Mouse (Mus musculus) mature B cell (primary cell): ENCODE data around the gene Prima1.

Experiments
- in situ Hi-C: fragments of 300-500 bp; cut with MboI; formaldehyde crosslinking; loops from 2 replicates; pipeline ENCODE4 v1.14.3; 2019

Prima1 gene

DNA sequence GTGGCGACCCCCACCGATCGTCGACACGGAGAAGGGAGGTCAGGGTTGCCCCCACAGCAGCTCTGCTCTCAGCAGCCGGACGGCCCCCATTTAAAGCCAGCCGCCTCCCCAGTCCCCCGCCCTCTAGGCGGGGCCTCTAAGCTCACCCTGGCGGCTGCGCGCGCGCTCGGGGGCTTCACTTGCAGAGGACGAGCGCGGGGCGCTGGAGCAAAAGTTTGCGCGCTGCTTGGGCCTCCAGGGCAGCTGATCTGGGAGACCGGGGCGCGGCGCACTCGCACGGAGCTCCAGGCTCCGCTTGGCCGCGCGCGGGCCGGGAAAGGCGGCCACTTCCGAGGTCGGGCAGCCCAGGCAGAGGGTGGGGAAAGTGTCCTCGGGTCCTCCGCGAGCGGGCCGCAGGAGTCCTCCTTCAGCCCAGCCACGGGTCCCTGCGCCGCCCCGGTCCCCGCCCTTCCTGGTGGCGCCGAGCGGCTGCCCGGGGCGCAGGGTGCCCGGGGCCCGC is at the start of gene Prima1:
Prima1 (minus strand) TSS at position 68 of the 499 bp plus-strand sequence.
- in situ Hi-C loops: no loop called here

DNA sequence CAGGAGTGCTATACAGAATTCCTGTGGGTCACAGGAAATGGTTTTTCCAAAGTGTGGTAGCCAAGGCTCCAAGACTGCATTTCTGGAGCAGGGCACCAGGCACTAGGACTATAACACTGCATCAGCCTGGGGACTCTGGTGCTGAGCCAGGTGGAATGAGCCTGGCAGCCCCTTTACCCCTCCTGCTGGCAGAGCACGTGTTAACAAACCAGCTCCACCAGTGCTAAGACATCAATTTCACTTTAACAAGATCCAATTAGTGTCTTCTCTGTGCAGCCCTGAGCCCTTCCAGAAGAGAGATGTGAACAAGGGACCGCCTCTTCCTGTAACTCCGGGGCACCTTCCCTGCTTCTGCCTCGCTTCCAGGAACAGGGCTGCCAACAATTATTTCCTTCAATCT is 45.3 kb upstream of the Prima1 start:
- in situ Hi-C loops: no loop called here

DNA sequence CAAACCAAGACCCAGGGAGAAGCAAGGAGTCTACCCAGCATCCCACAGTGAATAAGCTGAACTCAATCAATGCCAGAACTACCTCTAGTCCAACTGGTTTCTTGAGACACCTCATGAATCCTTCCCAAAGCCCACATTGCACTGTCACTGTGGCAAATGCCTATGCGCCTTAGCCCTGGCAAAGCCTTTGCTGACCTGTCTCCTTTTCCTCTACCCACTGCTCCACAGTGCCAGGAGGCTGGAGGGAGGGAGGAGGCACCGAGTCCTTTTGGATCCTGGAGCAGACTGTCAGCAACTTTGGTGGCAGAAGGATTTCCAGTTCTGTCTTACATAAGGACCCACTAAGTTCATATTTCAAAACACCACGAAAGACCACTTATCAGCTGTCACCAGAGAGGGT is 41.5 kb upstream of the Prima1 start:
- in situ Hi-C loops: no loop called here

DNA sequence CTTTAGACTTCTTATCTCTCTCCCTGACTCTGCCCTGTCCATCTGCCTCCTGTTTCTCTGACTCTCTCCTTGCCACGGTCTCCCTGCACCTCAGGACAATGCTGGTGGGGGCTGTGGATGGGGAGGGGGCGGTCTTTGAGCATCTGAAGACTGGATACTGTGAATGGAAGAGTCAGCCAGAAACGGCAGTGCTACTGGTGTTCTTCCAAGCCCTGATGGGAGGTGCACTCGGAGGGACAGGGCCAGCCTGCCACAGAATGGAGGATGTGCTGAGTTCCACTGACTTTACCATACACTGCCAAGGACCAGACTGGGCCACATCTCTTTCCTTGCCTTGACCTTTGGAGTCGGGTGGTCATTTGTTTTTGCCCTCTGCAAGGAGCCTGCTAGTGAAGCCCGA is 41.0 kb upstream of the Prima1 start:
- in situ Hi-C loops: no loop called here

DNA sequence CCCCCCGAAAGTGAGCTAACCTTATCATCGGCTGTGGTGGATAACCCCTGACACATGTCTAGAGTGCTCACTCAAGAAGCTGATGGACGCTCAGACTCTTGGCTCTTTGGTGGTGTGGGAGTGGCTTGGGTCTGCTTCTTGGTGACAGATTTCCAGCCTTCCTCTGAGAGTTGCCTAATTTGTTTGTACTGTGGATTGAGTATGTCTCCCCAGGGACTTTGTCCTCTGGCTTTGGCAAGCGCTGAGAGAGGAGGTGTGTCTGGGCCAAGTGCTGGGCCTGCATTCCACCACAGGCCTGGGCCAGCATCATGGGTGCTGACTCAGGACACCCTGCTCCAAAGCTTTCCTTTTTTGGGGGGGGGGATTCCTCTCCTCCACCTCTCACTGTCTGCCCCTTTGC is 40.0 kb upstream of the Prima1 start:
- in situ Hi-C loops: no loop called here

DNA sequence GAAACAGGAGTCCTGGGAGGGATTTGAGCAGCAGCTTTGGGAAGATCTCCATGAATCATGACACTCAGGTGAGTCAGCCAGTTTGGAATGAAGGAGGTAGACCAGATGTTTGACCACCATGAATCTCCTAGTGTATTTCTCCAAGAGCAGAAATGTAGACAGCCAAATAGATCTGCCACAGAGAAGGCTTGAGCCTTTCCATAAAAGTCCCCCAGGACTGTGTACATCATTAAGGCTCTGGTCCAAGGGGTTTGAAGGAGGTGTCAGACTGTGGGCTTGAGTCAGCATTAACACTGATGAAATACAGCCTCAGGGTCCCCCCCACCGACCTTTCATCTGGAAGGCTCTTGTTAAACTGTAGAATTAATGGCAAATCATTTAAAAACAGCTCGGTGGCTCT is 39.5 kb upstream of the Prima1 start:
- in situ Hi-C loops: no loop called here

DNA sequence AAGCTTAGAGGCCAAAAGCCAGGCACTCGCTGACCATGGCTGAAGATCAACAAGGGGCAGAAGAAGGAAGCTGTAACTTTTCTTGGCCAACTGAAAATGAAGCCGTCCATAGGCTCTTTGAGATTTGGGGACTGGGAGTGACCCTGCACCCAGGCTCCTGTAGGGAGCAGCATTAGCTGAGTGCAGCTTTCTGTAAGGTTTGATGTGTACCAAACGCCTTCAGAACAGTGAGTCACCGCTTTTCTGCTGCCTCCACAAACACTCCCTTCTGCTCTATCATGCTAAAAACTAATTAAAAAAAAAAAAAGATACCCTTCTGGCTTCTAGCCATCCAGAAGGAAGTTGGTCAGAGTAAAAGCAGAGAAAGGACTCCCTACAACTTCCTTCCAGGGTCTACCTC is 34.5 kb upstream of the Prima1 start:
- in situ Hi-C loops: no loop called here

DNA sequence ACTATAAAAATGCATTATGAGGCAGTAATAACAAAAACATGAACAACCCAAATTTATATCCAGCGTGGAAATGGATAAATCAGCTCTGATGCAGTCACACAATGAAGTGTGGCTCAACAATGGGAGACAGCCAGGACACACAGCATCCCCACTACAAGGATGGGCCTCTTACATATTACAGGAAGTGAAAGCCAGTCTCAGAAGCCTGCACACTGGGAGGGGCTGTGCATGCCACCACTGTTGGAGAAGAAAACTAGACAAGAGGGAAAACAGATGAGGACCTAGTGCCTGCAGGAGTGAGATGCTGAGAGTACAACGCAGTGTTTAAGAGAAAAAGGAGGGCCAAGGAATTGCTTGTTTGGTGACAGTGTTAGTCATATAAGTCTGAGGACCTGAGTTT is 31.8 kb upstream of the Prima1 start:
- in situ Hi-C loops: no loop called here

DNA sequence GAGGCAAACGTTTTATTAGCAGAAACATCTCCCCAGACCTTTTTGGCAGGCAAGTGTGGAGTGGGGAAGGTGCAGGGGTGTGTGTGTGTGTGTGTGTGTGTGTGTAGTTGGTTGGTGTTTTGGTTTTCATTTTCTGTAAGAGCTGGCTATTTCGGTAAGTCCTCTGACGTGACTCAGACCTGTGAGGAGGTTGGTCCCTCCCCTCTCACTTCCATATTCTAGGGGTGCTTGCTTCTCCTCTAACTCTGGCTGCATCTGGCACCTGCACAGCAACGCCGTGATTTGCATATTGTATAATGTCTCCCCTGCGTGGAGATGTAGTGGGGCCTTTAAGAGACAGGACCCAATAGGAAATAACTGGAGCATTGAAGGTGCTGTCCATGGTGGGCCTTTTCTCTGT is 31.1 kb upstream of the Prima1 start:
- in situ Hi-C loops: no loop called here

DNA sequence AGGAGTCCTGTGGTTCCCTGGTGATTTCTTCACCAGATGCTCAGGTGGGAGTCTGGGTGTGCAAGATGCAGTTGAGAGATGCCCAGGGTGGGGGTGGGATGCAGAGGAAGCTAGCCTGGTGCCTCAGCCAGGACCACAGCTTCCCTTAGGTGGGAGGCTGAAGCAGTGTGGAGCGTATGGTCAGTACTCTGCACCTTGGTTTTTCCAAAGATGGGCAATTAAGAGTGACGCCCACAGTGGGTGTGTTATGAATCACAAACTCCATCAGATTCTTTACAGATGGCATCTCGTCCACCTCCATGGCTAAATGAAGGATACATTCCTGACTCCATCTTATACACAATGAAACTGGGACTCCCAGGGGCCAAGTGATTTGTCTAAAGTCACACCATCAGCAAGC is 30.2 kb upstream of the Prima1 start:
- in situ Hi-C loops: no loop called here

DNA sequence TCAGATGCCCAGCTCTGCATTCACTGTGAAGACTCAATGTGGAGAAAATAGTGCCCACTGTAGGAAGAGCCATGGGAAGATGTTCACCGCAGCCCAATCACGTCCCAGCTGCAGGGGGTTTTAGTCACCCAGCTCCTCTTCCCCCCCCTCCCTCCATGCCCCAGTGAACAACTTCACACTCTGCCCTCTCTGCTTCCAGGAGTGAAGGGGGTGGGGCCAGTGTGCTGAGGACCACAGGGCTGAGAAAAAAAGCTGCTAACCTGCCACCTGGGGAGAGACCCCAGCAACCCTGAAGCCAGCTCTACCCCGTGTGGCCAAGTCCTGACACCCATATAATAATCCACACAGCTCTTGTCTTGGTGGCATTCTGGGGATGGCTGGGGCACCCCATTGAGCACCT is 24.7 kb upstream of the Prima1 start:
- in situ Hi-C loops: no loop called here

DNA sequence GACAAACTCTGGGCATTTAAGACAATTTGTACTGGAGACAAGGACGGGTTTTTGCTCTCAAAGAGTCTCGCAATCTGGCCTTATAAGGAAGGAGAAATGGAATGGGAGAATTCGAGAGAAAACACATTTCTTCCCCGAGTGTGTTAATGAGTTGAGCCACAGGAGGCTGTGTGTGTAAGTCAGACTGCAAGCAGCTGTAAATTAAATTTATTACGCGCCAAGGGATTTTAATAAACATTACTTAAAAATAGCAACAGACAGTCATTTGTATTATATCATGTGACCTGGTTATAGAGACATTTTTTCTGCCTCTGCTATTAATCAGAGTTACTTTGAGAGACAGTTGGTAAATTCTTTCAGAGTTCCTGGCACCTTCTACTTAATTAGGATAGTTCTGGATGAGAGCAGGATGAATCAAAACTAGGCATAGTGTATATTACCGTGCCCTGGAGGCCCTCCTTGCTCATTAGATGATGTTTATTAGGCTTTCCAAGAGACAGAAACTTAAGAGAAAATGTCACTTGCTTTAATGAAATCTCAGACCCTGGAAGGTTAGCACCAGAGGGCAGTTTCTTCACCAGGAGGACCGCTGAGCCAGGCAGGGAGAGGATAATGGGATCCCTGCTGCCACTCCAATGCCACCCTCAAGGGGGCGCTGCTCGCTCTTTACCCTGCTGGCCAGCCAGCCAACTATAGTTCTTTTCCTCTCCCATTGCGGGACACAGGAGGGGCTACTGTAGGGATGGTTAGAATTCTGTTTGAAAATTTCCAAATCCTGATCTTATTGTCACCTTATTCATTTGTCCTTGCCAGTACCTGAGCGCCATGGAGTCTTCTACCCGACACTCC is 20.3 kb upstream of the Prima1 start:
- in situ Hi-C loops: no loop called here

DNA sequence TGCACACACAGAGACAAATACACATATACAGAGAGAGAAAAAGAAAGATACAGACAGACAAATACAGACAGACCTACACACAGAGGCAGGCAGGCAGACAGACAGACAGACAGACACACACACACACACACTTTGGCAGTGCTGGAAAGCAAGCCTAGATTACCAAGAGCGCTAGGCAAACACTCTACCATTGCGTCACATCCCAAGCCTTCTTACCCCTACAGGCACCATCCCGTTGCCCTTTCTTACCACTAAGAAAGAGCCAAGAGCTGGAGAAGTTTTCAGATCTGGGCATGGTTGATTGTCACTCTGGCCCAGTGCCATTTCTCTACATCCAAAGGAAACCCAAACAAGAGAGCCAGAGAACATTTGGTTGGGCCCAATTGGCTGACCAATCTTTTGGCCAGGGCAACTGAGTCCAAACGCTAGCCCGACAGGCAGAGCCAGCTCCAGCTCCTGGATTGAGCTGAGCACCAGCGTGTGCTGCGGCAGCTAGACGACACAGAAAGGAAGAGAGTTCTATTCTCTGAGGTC is 11.0 kb upstream of the Prima1 start:
- in situ Hi-C loops: no loop called here

DNA sequence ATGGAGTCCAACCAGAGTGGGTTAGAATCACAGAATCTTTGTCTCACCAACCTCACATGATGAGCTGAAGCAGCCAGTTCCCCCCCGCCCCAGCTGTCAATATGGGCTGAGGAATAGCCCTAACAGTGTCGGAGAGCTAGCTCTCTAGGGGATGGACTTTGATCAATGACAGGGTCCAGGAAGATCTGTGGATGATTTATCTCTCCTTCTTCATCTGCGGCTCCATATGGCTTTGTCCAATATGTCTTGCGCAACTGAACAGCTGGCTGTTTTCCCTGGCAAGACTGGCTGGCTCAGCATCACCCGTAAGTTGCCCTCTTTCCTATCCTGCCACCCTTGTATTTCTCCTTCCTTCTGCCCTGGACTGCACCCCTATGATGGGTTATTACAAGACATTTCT is 9.2 kb upstream of the Prima1 start:
- in situ Hi-C loops: no loop called here

DNA sequence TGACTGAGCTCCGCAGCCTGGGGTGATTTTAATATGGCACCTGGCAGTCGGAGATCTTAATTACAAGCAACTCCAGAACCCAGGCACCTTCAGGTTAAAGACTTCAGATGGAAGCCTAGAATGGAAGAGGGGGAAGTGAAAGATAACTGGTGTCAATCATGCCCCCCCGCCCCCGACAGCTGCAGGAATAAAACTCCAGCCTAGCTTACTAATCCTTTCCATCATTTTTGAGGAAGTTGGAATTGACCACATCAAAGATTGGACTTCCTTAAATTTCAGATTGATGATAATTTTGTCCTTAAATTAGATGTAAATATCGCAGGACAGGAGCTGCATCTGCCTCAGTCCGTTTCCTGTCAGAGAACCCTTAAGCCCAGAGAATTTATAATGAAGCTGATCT is 8.4 kb upstream of the Prima1 start:
- in situ Hi-C loops: no loop called here

DNA sequence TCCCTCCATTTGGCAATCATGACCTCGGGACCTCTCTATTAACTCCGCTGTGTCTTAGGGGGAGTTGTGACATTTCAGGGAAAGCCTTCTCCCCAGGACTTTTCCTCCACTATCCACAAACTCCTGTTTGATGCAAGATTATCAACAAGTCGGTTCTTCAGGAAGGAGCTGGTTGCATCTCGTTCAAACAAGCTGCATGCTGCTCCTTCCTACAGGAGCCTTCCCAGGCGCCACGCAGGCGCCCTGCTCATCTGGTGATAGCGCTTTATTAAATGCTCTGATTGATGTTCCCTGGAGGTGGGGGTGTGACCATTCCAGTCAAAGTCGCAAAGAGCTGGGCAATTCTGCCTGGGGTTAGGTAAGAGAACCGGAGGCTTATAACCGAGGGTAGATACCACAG is 1.1 kb upstream of the Prima1 start:
- in situ Hi-C loops: no loop called here

DNA sequence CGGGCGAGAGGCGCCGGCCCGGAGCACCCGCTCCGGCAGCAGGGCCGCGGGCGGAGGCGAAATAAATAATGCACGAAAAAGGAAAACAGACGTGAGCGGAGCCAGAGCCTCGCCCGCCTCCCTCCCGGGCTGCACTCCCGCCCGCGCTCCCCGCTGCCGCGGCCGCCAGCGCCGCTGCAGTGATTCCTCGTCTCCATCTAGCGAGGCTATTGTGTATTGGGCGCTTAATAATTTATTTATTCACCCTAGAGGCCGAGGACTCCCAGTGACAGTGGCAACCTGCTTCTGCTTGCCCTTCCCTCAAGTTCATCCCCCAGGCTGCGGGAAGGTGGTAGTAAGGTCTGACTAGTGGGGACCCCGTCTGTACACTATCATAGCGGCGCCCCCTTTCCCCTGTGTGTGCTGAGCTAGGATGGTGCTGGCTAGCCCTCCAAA is 658 bp upstream of the Prima1 start:
- in situ Hi-C loops: no loop called here

DNA sequence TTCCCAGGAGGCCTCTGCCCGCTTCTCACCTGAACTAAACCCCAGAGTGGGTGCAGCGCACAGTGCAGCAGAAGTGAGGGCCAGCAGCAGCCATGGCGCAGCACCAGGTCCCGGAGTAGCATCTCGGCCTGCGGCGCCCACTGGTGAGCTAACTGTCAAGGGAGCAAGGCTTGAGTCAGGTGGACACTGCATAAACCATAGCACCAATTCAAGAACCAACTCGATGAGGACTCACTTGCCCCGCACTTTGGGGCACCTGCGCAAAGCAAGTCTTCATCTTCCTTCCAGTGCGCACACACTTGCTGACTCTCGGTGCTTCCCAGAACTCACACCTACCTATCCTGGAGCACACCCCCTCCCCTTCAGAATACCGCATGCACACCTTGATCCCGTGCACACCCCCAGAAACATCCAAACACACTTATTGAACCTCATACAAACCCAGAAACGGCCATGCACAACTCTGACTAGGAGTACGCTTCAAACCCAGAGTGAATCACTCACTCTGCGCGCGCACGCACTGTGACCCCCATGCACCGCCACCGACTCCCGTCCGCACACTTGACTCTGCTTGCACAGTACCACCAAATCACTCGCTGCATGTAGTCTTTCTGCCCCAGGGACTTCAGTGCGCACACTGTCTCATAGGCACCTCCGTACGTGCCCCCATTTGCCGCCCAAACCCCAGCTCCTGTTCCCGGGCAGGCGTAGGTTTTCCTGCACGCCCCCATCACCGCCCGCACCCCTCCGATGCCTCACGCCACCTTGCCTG is 453 bp downstream of the Prima1 start:
- in situ Hi-C loops: no loop called here

DNA sequence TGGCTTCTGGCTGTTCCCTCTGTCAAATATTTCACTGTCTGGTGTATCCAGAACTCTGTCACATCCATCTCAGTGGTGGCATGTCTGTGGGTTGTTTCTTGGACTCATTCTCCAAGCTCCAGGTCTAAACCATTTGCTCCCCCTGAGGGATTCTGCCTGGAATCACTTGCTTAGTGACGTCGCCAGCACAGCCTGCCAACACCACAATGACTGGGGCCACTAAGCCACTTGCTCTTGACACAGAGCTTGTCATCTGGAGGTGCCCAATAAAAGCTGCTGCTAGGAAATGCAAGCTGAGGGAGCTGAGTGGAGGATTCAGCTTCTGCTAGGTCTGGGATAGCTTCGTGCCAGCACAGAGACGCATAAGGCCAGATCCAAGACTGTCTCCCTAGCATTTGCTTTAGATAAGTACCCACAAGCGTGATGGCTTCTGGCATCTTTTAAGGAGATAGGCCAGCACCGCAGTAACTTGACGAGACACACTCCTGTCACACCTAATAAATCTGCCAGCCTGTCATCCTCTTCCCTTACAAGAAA is 3.0 kb downstream of the Prima1 start:
- in situ Hi-C loops: no loop called here

DNA sequence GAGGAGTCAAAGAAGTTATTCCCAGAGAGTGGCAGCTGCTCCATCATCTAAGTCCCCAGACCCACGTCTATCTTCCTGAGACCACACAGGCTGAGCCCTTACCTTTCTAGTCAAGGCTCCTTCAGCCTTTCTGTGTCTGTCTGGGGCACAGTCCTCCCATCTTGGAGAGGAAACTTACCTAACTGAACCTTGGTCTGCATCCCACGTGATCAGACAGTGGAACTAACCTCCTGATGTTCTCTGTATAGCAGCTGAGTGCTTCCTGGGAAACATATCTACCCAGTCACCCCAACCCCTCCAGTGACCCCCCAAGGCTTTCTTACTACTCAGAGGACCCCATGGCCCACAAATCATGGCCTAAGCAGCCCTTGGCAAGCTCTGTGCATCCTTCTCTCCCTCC is 6.1 kb downstream of the Prima1 start:
- in situ Hi-C loops: no loop called here

DNA sequence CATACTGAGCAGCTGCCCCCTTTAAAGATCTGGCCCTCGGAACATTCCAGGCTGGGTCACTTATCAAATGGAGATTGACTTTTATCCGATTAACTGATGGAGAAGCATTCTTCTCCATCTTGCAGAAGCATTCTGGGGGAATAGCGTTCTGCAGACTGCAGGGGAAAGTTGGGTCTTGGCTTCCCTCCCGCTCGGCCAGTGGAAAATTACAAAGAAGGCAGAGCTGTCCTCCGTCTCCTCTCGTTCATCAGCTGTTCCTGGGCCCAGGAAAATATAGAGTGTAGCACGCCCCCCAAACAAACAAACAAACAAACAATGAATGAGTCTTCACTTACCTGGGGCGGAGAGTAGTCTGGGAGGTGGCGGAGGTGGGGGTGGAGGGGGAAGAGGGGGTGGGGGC is 6.7 kb downstream of the Prima1 start:
- in situ Hi-C loops: no loop called here

DNA sequence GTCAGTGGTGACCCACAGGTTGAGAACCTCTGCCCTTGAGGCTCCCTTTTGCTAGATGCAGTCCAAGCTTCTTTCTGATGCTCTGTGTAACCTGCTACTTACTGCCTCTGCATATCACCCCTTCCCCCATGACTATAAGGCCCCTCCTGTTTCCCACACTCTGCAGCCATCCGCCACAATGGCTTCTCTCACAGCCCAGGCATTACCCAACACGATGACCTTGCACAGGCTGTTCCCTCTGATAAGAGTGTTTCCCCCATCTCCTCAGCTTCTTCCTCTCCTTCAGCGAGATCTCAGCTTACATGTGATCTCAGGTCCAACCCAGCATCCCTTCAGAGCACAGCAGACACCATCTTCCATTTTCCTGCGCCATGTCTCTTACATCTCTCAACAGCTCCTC is 12.9 kb downstream of the Prima1 start:
- in situ Hi-C loops: no loop called here

DNA sequence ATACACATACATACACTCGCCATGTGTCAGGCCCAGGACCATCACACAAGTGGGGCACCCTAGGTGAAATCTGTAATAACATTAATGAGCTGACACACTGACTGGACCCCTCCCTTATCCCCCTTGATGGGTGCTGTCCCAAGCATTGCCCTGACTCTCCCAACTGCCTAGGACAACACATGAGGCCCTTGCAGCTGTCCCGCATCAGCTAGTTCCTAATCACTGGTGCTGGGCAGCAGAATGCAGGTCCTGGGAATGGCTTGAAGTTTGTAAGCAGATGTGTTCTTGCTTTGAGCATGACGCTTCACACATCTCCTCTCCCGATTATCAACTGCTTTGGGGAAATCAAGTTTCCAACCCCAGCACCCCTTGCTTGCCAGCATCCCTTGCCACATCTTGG is 15.8 kb downstream of the Prima1 start:
- in situ Hi-C loops: no loop called here
